Mouse (Mus musculus): ENCODE measurements at regions not wholly inside any gene's neighbourhood (a gene's known extent, or its start where the extent isn't known, plus 50 kb on each side); places are given as distances from the start of the nearest gene placed in this dataset.

DNA sequence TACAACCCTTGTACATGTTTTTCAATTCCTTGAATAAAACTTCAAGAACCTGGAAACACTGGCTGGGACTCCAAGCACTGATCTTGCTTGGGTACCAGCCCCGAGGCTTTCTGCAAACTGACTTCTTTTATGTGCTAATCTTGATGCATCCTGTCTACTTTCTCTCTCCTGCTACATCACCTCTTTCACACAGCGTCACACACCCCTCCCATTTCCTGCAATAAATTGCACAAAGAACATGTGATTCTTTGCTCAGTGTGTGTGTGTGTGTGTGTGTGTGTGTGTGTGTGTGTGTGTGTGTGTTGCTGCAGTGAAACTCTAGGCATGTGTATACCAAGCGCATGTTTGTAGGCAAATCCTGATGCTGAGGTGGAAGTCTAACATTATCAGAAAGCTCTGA is 487.7 kb upstream of the Hs6st1 start:
- TF ChIP-seq CTCF (IDR thresholded peaks at IDR 0.05; ENCODE audit: insufficient read depth, low read length) (no peak), POLR2A (IDR thresholded peaks at IDR 0.05; ENCODE audit: borderline replicate concordance, extremely low read depth, low read depth, low read length) (no peak)

Data from lung, adult 2 months (tissue).